Mouse (Mus musculus) embryonic facial prominence, embryonic 13.5 days (tissue): ENCODE measurements at regions not wholly inside any gene's neighbourhood (a gene's known extent, or its start where the extent isn't known, plus 50 kb on each side); places are given as distances from the start of the nearest gene placed in this dataset.

ENCODE experiments used
- ATAC-seq: fragments of 200-750 bp; cut with Nextera tagmentation; 2 replicates; pipeline ENCODE4 v1.8.0; 2017; ENCODE audit warnings: low read depth; ENCODE audit not compliant: insufficient number of reproducible peaks, insufficient read depth, low FRiP score, low TSS enrichment
- H3K27ac ChIP-seq: fragments of 300-500 bp; sonication (generic); 2 replicates; pipeline ENCODE4 v1.5.1; 2015; ENCODE audit warnings: moderate library complexity, mild to moderate bottlenecking, inconsistent platforms
- H3K27me3 ChIP-seq: fragments of 300-500 bp; sonication (generic); 2 replicates; pipeline ENCODE4 v1.6.1; 2015; ENCODE audit warnings: mild to moderate bottlenecking, inconsistent platforms
- H3K36me3 ChIP-seq: fragments of 300-500 bp; sonication (generic); 2 replicates; pipeline ENCODE4 v1.6.1; 2015; ENCODE audit warnings: mild to moderate bottlenecking, inconsistent platforms
- H3K4me1 ChIP-seq: fragments of 300-500 bp; sonication (generic); 2 replicates; pipeline ENCODE4 v1.6.1; 2015; ENCODE audit warnings: inconsistent platforms
- H3K4me2 ChIP-seq: fragments of 300-500 bp; sonication (generic); 2 replicates; pipeline ENCODE4 v1.6.1; 2015; ENCODE audit warnings: moderate library complexity, mild to moderate bottlenecking, inconsistent platforms
- H3K4me3 ChIP-seq: fragments of 300-500 bp; sonication (generic); 2 replicates; pipeline ENCODE4 v1.5.1; 2015; ENCODE audit warnings: mild to moderate bottlenecking, inconsistent platforms
- H3K9ac ChIP-seq: fragments of 300-500 bp; sonication (generic); 2 replicates; pipeline ENCODE4 v1.6.1; 2015; ENCODE audit warnings: mild to moderate bottlenecking, inconsistent platforms
- H3K9me3 ChIP-seq: fragments of 300-500 bp; sonication (generic); 2 replicates; pipeline ENCODE4 v1.6.1; 2016; ENCODE audit warnings: inconsistent platforms
- WGBS: fragments of 180-500 bp; shearing (Covaris S2); methylation state at CpG from one replicate; pipeline ENCODE4 v1.1.7; 2015; ENCODE audit warnings: mixed read lengths; 5-methylcytosine and 5-hydroxymethylcytosine counted together

- no peaks in the 10 kb centered on the region for H3K27me3 ChIP-seq
- ATAC-seq: no peak
- no peaks in the 10 kb centered on the region for H3K36me3 ChIP-seq
- no peak overlapping the region for H3K4me2 ChIP-seq
- WGBS: 83% methylated on average over 3 of the region's 3 CpGs
- no peak overlapping the region for H3K27ac ChIP-seq
- no peaks in the 10 kb centered on the region for H3K4me1 ChIP-seq
- no peaks in the 10 kb centered on the region for H3K9me3 ChIP-seq
- H3K4me3 ChIP-seq: no peak overlapping the region
- no peak overlapping the region for H3K9ac ChIP-seq
Observed at GRCm38 (mm10) chr5:41206462-41206861, 501.5 kb downstream of the Rab28 start.

- Histone ChIP-seq H3K36me3 (no peaks in the 10 kb centered on the region), H3K4me1 (no peaks in the 10 kb centered on the region), H3K9ac (no peak overlapping the region), H3K27me3 (no peaks in the 10 kb centered on the region), H3K27ac (no peak overlapping the region), H3K9me3 (no peaks in the 10 kb centered on the region), H3K4me2 (no peak overlapping the region), H3K4me3 (no peak overlapping the region)
- no peak for ATAC-seq
Observed at GRCm38 (mm10) chr5:41204417-41204816, 503.5 kb downstream of the Rab28 start.

GRCm38 (mm10) chr5:41187193-41187592 lies 520.8 kb downstream of the Rab28 start:
- 49% methylated on average over 5 of the region's 5 CpGs for WGBS
- no peak for ATAC-seq
- no peaks in the 10 kb centered on the region for H3K4me1 ChIP-seq

GRCm38 (mm10) chr5:41177220-41177619 lies 530.7 kb downstream of the Rab28 start:
- Histone ChIP-seq H3K9ac (no peak overlapping the region), H3K9me3 (no peaks in the 10 kb centered on the region), H3K4me3 (no peak overlapping the region), H3K36me3 (no peaks in the 10 kb centered on the region), H3K27me3 (no peaks in the 10 kb centered on the region), H3K4me2 (no peak overlapping the region), H3K27ac (no peak overlapping the region), H3K4me1 (no peaks in the 10 kb centered on the region)
- ATAC-seq: no peak
- WGBS: 85% methylated on average over 3 of the region's 3 CpGs

More at GRCm38 (mm10) chr5:41187193-41187592, 520.8 kb downstream of the Rab28 start:
- Histone ChIP-seq H3K4me3 (no peak overlapping the region), H3K9me3 (no peaks in the 10 kb centered on the region), H3K9ac (no peak overlapping the region), H3K4me2 (no peak overlapping the region), H3K27me3 (no peaks in the 10 kb centered on the region), H3K27ac (no peak overlapping the region), H3K36me3 (no peaks in the 10 kb centered on the region)

GRCm38 (mm10) chr5:41165870-41166626 lies 541.9 kb downstream of the Rab28 start:
- Histone ChIP-seq H3K4me2 (no peak overlapping the region), H3K4me1 (no peaks in the 10 kb centered on the region), H3K27me3 (no peaks in the 10 kb centered on the region), H3K9me3 (no peaks in the 10 kb centered on the region), H3K27ac (no peak overlapping the region), H3K36me3 (no peaks in the 10 kb centered on the region), H3K4me3 (no peak overlapping the region), H3K9ac (no peak overlapping the region)
- no peak for ATAC-seq
- 49% methylated on average over 14 of the region's 14 CpGs for WGBS

GRCm38 (mm10) chr5:41125050-41125449 lies 582.9 kb downstream of the Rab28 start:
- Histone ChIP-seq H3K4me1 (no peaks in the 10 kb centered on the region), H3K4me3 (no peak overlapping the region), H3K27ac (no peak overlapping the region), H3K36me3 (no peaks in the 10 kb centered on the region), H3K9me3 (no peaks in the 10 kb centered on the region), H3K4me2 (no peak overlapping the region), H3K27me3 (0 out of 2 replicates have a peak, but pooled peaks cover 6% of the 10 kb centered on the region), H3K9ac (no peak overlapping the region)
- ATAC-seq: no peak
- WGBS: 20% methylated on average over 5 of the region's 5 CpGs

GRCm38 (mm10) chr5:41117658-41118057 lies 590.3 kb downstream of the Rab28 start:
- ATAC-seq: no peak
- no peak overlapping the region for H3K4me2 ChIP-seq
- H3K27me3 ChIP-seq: no peaks in the 10 kb centered on the region
- H3K9me3 ChIP-seq: no peaks in the 10 kb centered on the region
- H3K36me3 ChIP-seq: no peaks in the 10 kb centered on the region
- no peak overlapping the region for H3K4me3 ChIP-seq
- no peak overlapping the region for H3K27ac ChIP-seq
- no peaks in the 10 kb centered on the region for H3K4me1 ChIP-seq
- H3K9ac ChIP-seq: no peak overlapping the region
- WGBS: 25% methylated on average over 3 of the region's 3 CpGs

- Histone ChIP-seq H3K4me2 (no peak overlapping the region), H3K4me1 (no peaks in the 10 kb centered on the region), H3K36me3 (no peaks in the 10 kb centered on the region), H3K9me3 (no peaks in the 10 kb centered on the region), H3K27me3 (no peaks in the 10 kb centered on the region), H3K9ac (no peak overlapping the region), H3K4me3 (no peak overlapping the region), H3K27ac (no peak overlapping the region)
- no peak for ATAC-seq
- WGBS: 22% methylated on average over 5 of the region's 5 CpGs
Observed at GRCm38 (mm10) chr5:41087773-41088172, 620.2 kb downstream of the Rab28 start.

- 81% methylated on average over 2 of the region's 2 CpGs for WGBS
- Histone ChIP-seq H3K9ac (no peak overlapping the region), H3K27me3 (no peaks in the 10 kb centered on the region), H3K9me3 (no peaks in the 10 kb centered on the region), H3K4me1 (no peaks in the 10 kb centered on the region), H3K4me3 (no peak overlapping the region), H3K4me2 (no peak overlapping the region), H3K27ac (no peak overlapping the region), H3K36me3 (no peaks in the 10 kb centered on the region)
- no peak for ATAC-seq
Observed at GRCm38 (mm10) chr5:41076412-41076811, 631.5 kb downstream of the Rab28 start.

GRCm38 (mm10) chr5:41061646-41062045 lies 646.3 kb downstream of the Rab28 start:
- H3K36me3 ChIP-seq: no peaks in the 10 kb centered on the region
- no peak overlapping the region for H3K9ac ChIP-seq
- H3K27ac ChIP-seq: no peak overlapping the region
- H3K4me2 ChIP-seq: no peak overlapping the region
- H3K4me3 ChIP-seq: no peak overlapping the region
- H3K4me1 ChIP-seq: no peaks in the 10 kb centered on the region
- no peaks in the 10 kb centered on the region for H3K9me3 ChIP-seq
- WGBS: 86% methylated on average over 9 of the region's 9 CpGs
- no peaks in the 10 kb centered on the region for H3K27me3 ChIP-seq
- no peak for ATAC-seq

GRCm38 (mm10) chr5:41061222-41061621 lies 646.7 kb downstream of the Rab28 start:
- Histone ChIP-seq H3K36me3 (no peaks in the 10 kb centered on the region), H3K27ac (no peak overlapping the region), H3K9ac (no peak overlapping the region), H3K27me3 (no peaks in the 10 kb centered on the region), H3K4me3 (no peak overlapping the region), H3K4me1 (no peaks in the 10 kb centered on the region), H3K4me2 (no peak overlapping the region), H3K9me3 (no peaks in the 10 kb centered on the region)
- 65% methylated on average over 3 of the region's 3 CpGs for WGBS
- no peak for ATAC-seq

GRCm38 (mm10) chr5:41058015-41058414 lies 649.9 kb downstream of the Rab28 start:
- WGBS: 86% methylated on average over 3 of the region's 3 CpGs
- ATAC-seq: no peak
- Histone ChIP-seq H3K36me3 (no peaks in the 10 kb centered on the region), H3K9ac (no peak overlapping the region), H3K27ac (no peak overlapping the region), H3K4me1 (no peaks in the 10 kb centered on the region), H3K4me3 (no peak overlapping the region), H3K27me3 (no peaks in the 10 kb centered on the region), H3K4me2 (no peak overlapping the region), H3K9me3 (no peaks in the 10 kb centered on the region)
